Mouse (Mus musculus) bone marrow, adult 2 months (tissue): ENCODE measurements around the gene Rapgef4. TPM values are rescaled to one million over a fixed set of nuclear protein-coding genes. Genes with fewer than 3 reads are reported as not detected.

Experiments
- H3K27ac ChIP-seq: fragments of 200-500 bp; 2 replicates; pipeline ENCODE4 v1.5.1; 2012; ENCODE audit warnings: low read depth, mild to moderate bottlenecking, control low read depth, inconsistent platforms, low read length; ENCODE audit not compliant: control insufficient read depth, poor library complexity, insufficient read depth
- H3K4me1 ChIP-seq: fragments of 200-500 bp; 2 replicates; pipeline ENCODE4 v1.6.1; 2011; ENCODE audit warnings: low read length; ENCODE audit not compliant: control insufficient read depth, insufficient read depth
- H3K4me3 ChIP-seq: fragments of 200-500 bp; replicated peaks from 2 replicates; pipeline ENCODE3; 2011; ENCODE audit warnings: mild to moderate bottlenecking, low read depth, low read length, control low read depth; ENCODE audit not compliant: control insufficient read depth
- CTCF ChIP-seq: fragments of 200-500 bp; IDR thresholded peaks from 2 replicates; pipeline ENCODE4 v1.5.1; 2011; ENCODE audit warnings: low read length, control low read depth; ENCODE audit not compliant: control insufficient read depth, insufficient read depth
- POLR2A ChIP-seq: fragments of 200-500 bp; IDR thresholded peaks from 2 replicates; pipeline ENCODE4 v1.6.1; 2011; ENCODE audit warnings: low read depth, mild to moderate bottlenecking, control low read depth, low read length, borderline replicate concordance; ENCODE audit not compliant: control insufficient read depth
- WGBS: fragments of 180-500 bp; shearing (Covaris S2); methylation state at CpG from one replicate; pipeline ENCODE4 v1.1.7; 2018; 5-methylcytosine and 5-hydroxymethylcytosine counted together
- polyA plus RNA-seq: library from polyadenylated mRNA; stranded (reverse); fragments of >200 nt; gene quantifications from 2 replicates; pipeline ENCODE4 v1.2.4, GENCODE M21; 2011; ENCODE audit warnings: low replicate concordance; ENCODE audit not compliant: missing spikeins, insufficient read depth, insufficient read length

Rapgef4 gene
- polyA plus RNA-seq, 1 experiment: 4.9 TPM

GRCm38 (mm10) chr2:72245631-72246030 is 264.6 kb downstream of the Rapgef4 start:
- no peak for TF ChIP-seq POLR2A
- no peak for TF ChIP-seq CTCF

GRCm38 (mm10) chr2:72246376-72246775 is 265.3 kb downstream of the Rapgef4 start:
- 81% methylated on average over 11 of the region's 11 CpGs for WGBS
- no peaks in the 10 kb centered on the region; the same call in 1 of the 2 replicates for H3K4me1 ChIP-seq
- TF ChIP-seq POLR2A: no peak
- TF ChIP-seq CTCF: no peak

More at GRCm38 (mm10) chr2:72245631-72246030, 264.6 kb downstream of the Rapgef4 start:
- no peak overlapping the region for H3K27ac ChIP-seq
- WGBS: 86% methylated on average over 4 of the region's 4 CpGs
- H3K4me1 ChIP-seq: no peaks in the 10 kb centered on the region; the same call in none of the 2 replicates
- no peak overlapping the region for H3K4me3 ChIP-seq

GRCm38 (mm10) chr2:72247819-72248218 is 266.8 kb downstream of the Rapgef4 start:
- Histone ChIP-seq H3K4me3 (no peak overlapping the region), H3K27ac (no peak overlapping the region), H3K4me1 (no peaks in the 10 kb centered on the region; the same call in 1 of the 2 replicates)
- WGBS: 81% methylated on average over 6 of the region's 6 CpGs
- TF ChIP-seq CTCF: no peak
- no peak for TF ChIP-seq POLR2A

More at GRCm38 (mm10) chr2:72246376-72246775, 265.3 kb downstream of the Rapgef4 start:
- Histone ChIP-seq H3K27ac (no peak overlapping the region), H3K4me3 (no peak overlapping the region)

- Histone ChIP-seq H3K4me3 (no peak overlapping the region), H3K27ac (no peak overlapping the region), H3K4me1 (no peaks in the 10 kb centered on the region)
- no peak for TF ChIP-seq POLR2A
- TF ChIP-seq CTCF: no peak
- WGBS: 77% methylated on average over 18 of the region's 18 CpGs
These were observed 271.8 kb downstream of the Rapgef4 start for GRCm38 (mm10) chr2:72252510-72253505.

- Histone ChIP-seq H3K4me3 (no peak overlapping the region), H3K27ac (no peak overlapping the region), H3K4me1 (no peaks in the 10 kb centered on the region)
- no peak for TF ChIP-seq POLR2A
- TF ChIP-seq CTCF: no peak
- 70% methylated on average over 4 of the region's 4 CpGs for WGBS
These were observed 272.8 kb downstream of the Rapgef4 start for GRCm38 (mm10) chr2:72253882-72254281.

- no peak for TF ChIP-seq POLR2A
- no peak for TF ChIP-seq CTCF
- no peak overlapping the region for H3K27ac ChIP-seq
- 60% methylated on average over 14 of the region's 14 CpGs for WGBS
- H3K4me3 ChIP-seq: no peak overlapping the region
- H3K4me1 ChIP-seq: no peaks in the 10 kb centered on the region
These were observed 274.0 kb downstream of the Rapgef4 start for GRCm38 (mm10) chr2:72254813-72255582.

- TF ChIP-seq CTCF: no peak
- TF ChIP-seq POLR2A: no peak
- WGBS: 10% methylated on average over 1 of the region's 1 CpGs
- Histone ChIP-seq H3K4me1 (no peaks in the 10 kb centered on the region; the same call in 1 of the 2 replicates), H3K27ac (no peak overlapping the region), H3K4me3 (no peak overlapping the region)
These were observed 279.7 kb downstream of the Rapgef4 start for GRCm38 (mm10) chr2:72260704-72261103.
